Mouse (Mus musculus) ES-E14 (cell line): Measurements from ENCODE around the gene Atxn1. TPM values are rescaled to one million over a fixed set of nuclear protein-coding genes. Genes with fewer than 3 reads are reported as not detected.

Source experiments
- DNase-seq: peaks from one replicate; pipeline ENCODE4 v3.0.0-alpha.2; 2013; ENCODE audit warnings: low read depth, low spot score
- H3K27ac ChIP-seq: 2 replicates; pipeline ENCODE4 v1.5.1; 2012; ENCODE audit warnings: low read depth, mild to moderate bottlenecking, low read length, moderate library complexity, mixed read lengths; ENCODE audit not compliant: poor library complexity, insufficient read depth, severe bottlenecking
- H3K36me3 ChIP-seq: 2 replicates; pipeline ENCODE4 v1.6.1; 2012; ENCODE audit warnings: mild to moderate bottlenecking, low read length, moderate library complexity, mixed read lengths; ENCODE audit not compliant: control insufficient read depth, poor library complexity, insufficient read depth, severe bottlenecking
- H3K4me1 ChIP-seq, 2 experiments: fragments of 150-350 bp in 1 of 2; sonication (generic) in 1 of 2; 2 replicates each; pipeline ENCODE4 v1.6.1; 2012; ENCODE audit warnings: low read length in 2 of 2, mild to moderate bottlenecking in 1 of 2, mixed read lengths in 1 of 2; ENCODE audit not compliant: control insufficient read depth in 2 of 2, insufficient read depth in 2 of 2, poor library complexity in 1 of 2
- H3K4me3 ChIP-seq, 2 experiments: fragments of 150-350 bp in 1 of 2; sonication (generic) in 1 of 2; 2 replicates each; pipeline ENCODE4 v1.5.1; 2012; ENCODE audit warnings: low read length in 2 of 2, low read depth in 1 of 2, mild to moderate bottlenecking in 1 of 2, mixed read lengths in 1 of 2; ENCODE audit not compliant: insufficient read depth in 1 of 2, poor library complexity in 1 of 2, severe bottlenecking in 1 of 2
- H3K9ac ChIP-seq: 2 replicates; pipeline ENCODE4 v1.6.1; 2012; ENCODE audit warnings: low read depth, mild to moderate bottlenecking, low read length, mixed read lengths; ENCODE audit not compliant: poor library complexity, insufficient read depth, severe bottlenecking
- H3K9me3 ChIP-seq: fragments of 150-350 bp; sonication (generic); 2 replicates; pipeline ENCODE4 v1.6.1; 2012; ENCODE audit warnings: low read depth, mild to moderate bottlenecking, low read length; ENCODE audit not compliant: control insufficient read depth, insufficient read depth
- CHD2 ChIP-seq: IDR thresholded peaks from 2 replicates; pipeline ENCODE4 v1.6.1; 2014; ENCODE audit warnings: mild to moderate bottlenecking, low read depth, low read length, inconsistent platforms
- HCFC1 ChIP-seq: IDR thresholded peaks from 2 replicates; pipeline ENCODE4 v1.6.1; 2012; ENCODE audit warnings: low read length, inconsistent platforms, borderline replicate concordance; ENCODE audit not compliant: insufficient read depth
- MAFK ChIP-seq: IDR thresholded peaks from 2 replicates; pipeline ENCODE4 v1.6.1; 2014; ENCODE audit warnings: mild to moderate bottlenecking, low read depth, low read length, inconsistent platforms; ENCODE audit not compliant: insufficient read depth
- ZC3H11A ChIP-seq: IDR thresholded peaks from 2 replicates; pipeline ENCODE4 v1.6.1; 2012; ENCODE audit warnings: low read depth, mild to moderate bottlenecking, inconsistent platforms, low read length, borderline replicate concordance
- ZNF384 ChIP-seq: IDR thresholded peaks from 2 replicates; pipeline ENCODE4 v1.6.1; 2012; ENCODE audit warnings: low read depth, low read length, inconsistent platforms
- in situ Hi-C, 2 experiments: fragments of 600-800 bp; cut with MboI; formaldehyde crosslinking; loops; one replicate each; pipeline ENCODE4 v1.15.1; 2025; ENCODE audit warnings: low sequenced_read_pairs in 2 of 2, inconsistent platforms in 1 of 2; ENCODE audit not compliant: unreplicated experiment in 2 of 2
- total RNA-seq: library from RNA; depleted of rRNA; stranded (reverse); fragments of 300-350 nt; gene quantifications from 2 replicates; pipeline ENCODE4 v1.2.3, GENCODE M21; 2012

Gene Atxn1
- total RNA-seq, 1 experiment: 7.8 TPM

GRCm38 (mm10) chr13:45745851-45746773, 218.7 kb downstream of the Atxn1 start:
- Histone ChIP-seq H3K9me3 (no peaks in the 10 kb centered on the region), H3K27ac (no peak overlapping the region), H3K4me1 (peaks cover 0 to 2% of the 10 kb centered on the region in 2 experiments; a peak in 1 of 4 replicates), H3K36me3 (no peaks in the 10 kb centered on the region), H3K4me3 (no peak overlapping the region), H3K9ac (no peak overlapping the region)
- DNase-seq: no peak
- in situ Hi-C loops: no loop called here
- TF ChIP-seq CHD2 (no peak), MAFK (no peak), HCFC1 (no peak), ZNF384 (no peak), ZC3H11A (no peak)

GRCm38 (mm10) chr13:45744803-45745432, 219.9 kb downstream of the Atxn1 start:
- no peak for DNase-seq
- H3K27ac ChIP-seq: no peak overlapping the region
- TF ChIP-seq ZC3H11A (no peak), ZNF384 (no peak), HCFC1 (no peak), CHD2 (no peak), MAFK (no peak)
- peaks cover 0 to under 1% of the 10 kb centered on the region in 2 experiments; a peak in 1 of 4 replicates for H3K4me1 ChIP-seq
- H3K36me3 ChIP-seq: no peaks in the 10 kb centered on the region
- no peak overlapping the region for H3K9ac ChIP-seq
- H3K4me3 ChIP-seq: no peak overlapping the region
- no peaks in the 10 kb centered on the region for H3K9me3 ChIP-seq
- in situ Hi-C loops: no loop called here

GRCm38 (mm10) chr13:45743848-45744247, 221.0 kb downstream of the Atxn1 start:
- TF ChIP-seq CHD2 (no peak), ZC3H11A (no peak), ZNF384 (no peak), MAFK (no peak), HCFC1 (no peak)
- DNase-seq: no peak
- no peak overlapping the region for H3K9ac ChIP-seq
- no peaks in the 10 kb centered on the region for H3K36me3 ChIP-seq
- in situ Hi-C loops: no loop called here
- no peak overlapping the region for H3K4me3 ChIP-seq
- H3K9me3 ChIP-seq: no peaks in the 10 kb centered on the region
- no peak overlapping the region for H3K27ac ChIP-seq
- H3K4me1 ChIP-seq: no peaks in the 10 kb centered on the region

- H3K27ac ChIP-seq: no peak overlapping the region
- no peaks in the 10 kb centered on the region for H3K36me3 ChIP-seq
- H3K9me3 ChIP-seq: no peaks in the 10 kb centered on the region
- H3K4me1 ChIP-seq: no peaks in the 10 kb centered on the region
- no peak for TF ChIP-seq ZC3H11A
- no peak for TF ChIP-seq ZNF384
- no peak for TF ChIP-seq HCFC1
- TF ChIP-seq MAFK: no peak
- no peak for TF ChIP-seq CHD2
- H3K4me3 ChIP-seq: no peak overlapping the region
- DNase-seq: no peak
- in situ Hi-C loops: no loop called here
- no peak overlapping the region for H3K9ac ChIP-seq
These were observed 224.4 kb downstream of the Atxn1 start for GRCm38 (mm10) chr13:45740369-45740768.
